Mouse (Mus musculus) stomach, embryonic 16.5 days (tissue): ENCODE measurements around the gene Coro2a. TPM values are rescaled to one million over a fixed set of nuclear protein-coding genes. Genes with fewer than 3 reads are reported as not detected.
A peak's percentile ranks its signal among the peaks of the same experiment; 100 is the strongest.

Source experiments
- ATAC-seq: fragments of 200-750 bp; cut with Nextera tagmentation; 2 replicates; pipeline ENCODE4 v1.8.0; 2017; ENCODE audit warnings: moderate number of reproducible peaks, moderate TSS enrichment; ENCODE audit not compliant: insufficient read depth, low FRiP score
- H3K27ac ChIP-seq: fragments of 300-500 bp; sonication (generic); 2 replicates; pipeline ENCODE4 v1.5.1; 2014; ENCODE audit warnings: low read length
- H3K27me3 ChIP-seq: fragments of 300-500 bp; sonication (generic); 2 replicates; pipeline ENCODE4 v1.6.1; 2014; ENCODE audit warnings: low read length, control low read depth, mixed read lengths; ENCODE audit not compliant: control insufficient read depth, insufficient read depth
- H3K36me3 ChIP-seq: fragments of 300-500 bp; sonication (generic); 2 replicates; pipeline ENCODE4 v1.6.1; 2014; ENCODE audit warnings: low read length; ENCODE audit not compliant: control insufficient read depth, insufficient read depth
- H3K4me1 ChIP-seq: fragments of 300-500 bp; sonication (generic); 2 replicates; pipeline ENCODE4 v1.6.1; 2014; ENCODE audit warnings: low read length, control low read depth, mixed read lengths; ENCODE audit not compliant: control insufficient read depth, insufficient read depth
- H3K4me2 ChIP-seq: fragments of 300-500 bp; sonication (generic); 2 replicates; pipeline ENCODE4 v1.6.1; 2014; ENCODE audit warnings: low read depth, low read length, mixed read lengths
- H3K4me3 ChIP-seq: fragments of 300-500 bp; sonication (generic); replicated peaks from 2 replicates; pipeline ENCODE4 v1.5.1; 2014; ENCODE audit warnings: mild to moderate bottlenecking, low read length
- H3K9ac ChIP-seq: fragments of 300-500 bp; sonication (generic); 2 replicates; pipeline ENCODE4 v1.6.1; 2014; ENCODE audit warnings: low read length
- H3K9me3 ChIP-seq: fragments of 300-500 bp; sonication (generic); replicated peaks from 2 replicates; pipeline ENCODE4 v1.6.1; 2016; ENCODE audit warnings: low read length, control low read depth; ENCODE audit not compliant: control insufficient read depth
- WGBS: fragments of 180-500 bp; shearing (Covaris S2); extraction: QIAGEN DNeasy Blood & Tissue Kit; methylation state at CpG from one replicate; pipeline ENCODE4 v1.1.7; 2014; 5-methylcytosine and 5-hydroxymethylcytosine counted together
- polyA plus RNA-seq: library from polyadenylated mRNA; unstranded; fragments of >200 nt; fragmentation: Nextera tagmentation; extraction: Ambion mirVana; gene quantifications from 2 replicates; pipeline ENCODE4 v1.2.1, GENCODE M21; 2015

The Coro2a gene
- polyA plus RNA-seq, 1 experiment from 2014 or later, result 26.4 TPM

- H3K36me3 ChIP-seq, result no peaks in the 10 kb centered on the region
- WGBS, result 95% methylated on average over 14 of the region's 14 CpGs
- no peak overlapping the region for H3K4me3 ChIP-seq
- no peak overlapping the region for H3K27ac ChIP-seq
- H3K4me2 ChIP-seq, result no peak overlapping the region
- H3K4me1 ChIP-seq, result peaks cover 5% of the 10 kb centered on the region; the same call in 1 of the 2 replicates
- no peaks in the 10 kb centered on the region for H3K9me3 ChIP-seq
- ATAC-seq, result no peak
- no peak overlapping the region for H3K9ac ChIP-seq
- no peaks in the 10 kb centered on the region for H3K27me3 ChIP-seq
Observed at GRCm38 (mm10) chr4:46562841-46563240, 39.2 kb downstream of the Coro2a start.

DNA sequence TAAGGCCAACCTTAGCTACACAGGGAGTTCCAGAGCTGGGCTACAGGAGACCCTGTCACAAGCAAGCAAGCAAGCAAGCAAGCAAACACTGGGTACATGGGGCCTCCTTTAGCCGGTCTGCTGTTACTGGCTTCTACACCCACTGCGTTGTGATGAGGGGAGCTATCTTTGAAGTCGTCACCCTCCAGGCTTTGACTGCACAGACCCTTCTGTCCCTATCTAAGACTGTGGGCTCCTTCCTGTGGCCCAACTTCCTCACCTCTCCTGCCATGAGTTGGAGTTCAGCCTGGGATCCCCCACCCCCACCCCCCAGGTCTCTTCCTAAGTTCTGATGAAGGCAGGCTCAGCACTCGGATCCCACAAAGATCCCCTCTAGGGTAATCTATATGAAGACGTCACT, 40.0 kb downstream of the Coro2a start:
- Histone ChIP-seq H3K27ac (no peak overlapping the region), H3K4me3 (no peak overlapping the region), H3K9ac (no peak overlapping the region), H3K36me3 (no peaks in the 10 kb centered on the region), H3K4me1 (peaks cover 5% of the 10 kb centered on the region; the same call in 1 of the 2 replicates), H3K27me3 (no peaks in the 10 kb centered on the region), H3K9me3 (no peaks in the 10 kb centered on the region), H3K4me2 (no peak overlapping the region)
- WGBS, result 72% methylated on average over 5 of the region's 5 CpGs
- ATAC-seq, result no peak

GRCm38 (mm10) chr4:46560069-46560705, 41.8 kb downstream of the Coro2a start:
- peak; percentile 27; the same call in 1 of the 2 replicates for ATAC-seq
- H3K27me3 ChIP-seq, result no peaks in the 10 kb centered on the region
- peaks cover 5% of the 10 kb centered on the region; the same call in 1 of the 2 replicates for H3K4me1 ChIP-seq
- H3K9me3 ChIP-seq, result no peaks in the 10 kb centered on the region
- H3K4me3 ChIP-seq, result no peak overlapping the region
- no peaks in the 10 kb centered on the region for H3K36me3 ChIP-seq
- 66% methylated on average over 14 of the region's 14 CpGs for WGBS
- no peak overlapping the region for H3K4me2 ChIP-seq
- peak overlapping the region; percentile 81 for H3K27ac ChIP-seq
- H3K9ac ChIP-seq, result 0 out of 2 replicates have a peak overlapping the region, but pooled peaks have one; percentile 15

DNA sequence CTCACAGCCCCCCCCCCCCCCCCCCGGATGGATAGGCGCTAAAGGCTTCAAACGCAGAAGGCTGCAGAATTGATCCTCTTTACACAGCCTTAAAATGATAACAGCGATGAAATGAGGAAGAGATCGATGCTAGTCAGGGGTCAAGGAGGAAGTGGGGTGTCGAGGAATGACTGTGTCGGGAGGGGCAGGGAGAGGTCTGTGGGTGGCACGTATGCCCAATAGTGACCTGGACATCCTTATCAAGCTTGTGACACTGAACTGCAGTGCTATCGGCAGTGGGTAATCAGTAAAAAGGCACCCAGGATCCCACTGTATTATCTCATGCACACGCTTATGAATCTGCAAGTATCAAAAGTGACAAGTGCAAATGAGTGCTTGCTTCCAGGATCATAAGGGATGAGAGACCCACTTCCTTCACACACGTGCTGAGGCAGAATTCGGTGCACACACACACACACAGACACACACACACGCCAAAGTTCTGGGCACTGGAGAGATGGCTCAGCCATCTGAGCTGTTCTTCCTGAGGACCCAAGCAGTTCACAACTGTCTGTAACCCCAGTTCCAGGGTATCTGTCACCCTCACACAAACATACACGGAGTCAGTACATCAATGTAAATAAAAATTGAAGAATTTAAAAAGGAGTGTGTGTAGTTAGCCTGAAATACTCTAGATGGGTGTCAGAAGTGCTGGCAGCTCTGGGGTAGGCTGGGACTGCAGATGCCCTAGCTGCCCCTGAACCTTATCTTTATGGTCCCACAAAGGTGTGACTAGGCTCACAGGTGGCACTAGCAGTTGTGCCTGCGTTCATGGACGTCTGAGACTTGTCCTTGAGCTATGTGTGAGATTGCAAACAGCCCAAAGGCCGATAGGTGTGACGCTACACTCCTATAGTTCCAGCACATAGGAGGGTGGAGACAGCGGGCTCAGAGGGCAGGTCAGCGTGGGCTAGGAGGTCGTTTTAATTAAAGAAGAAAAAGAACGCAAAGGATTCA, 43.0 kb downstream of the Coro2a start:
- Histone ChIP-seq H3K27ac (peak overlapping the region; percentile 25; the same call in 1 of the 2 replicates), H3K27me3 (no peaks in the 10 kb centered on the region), H3K9me3 (no peaks in the 10 kb centered on the region), H3K9ac (no peak overlapping the region), H3K4me1 (peaks cover 4% of the 10 kb centered on the region), H3K36me3 (no peaks in the 10 kb centered on the region), H3K4me2 (no peak overlapping the region), H3K4me3 (no peak overlapping the region)
- WGBS, result 55% methylated on average over 21 of the region's 22 CpGs
- ATAC-seq, result peak; percentile 26; the same call in 1 of the 2 replicates

DNA sequence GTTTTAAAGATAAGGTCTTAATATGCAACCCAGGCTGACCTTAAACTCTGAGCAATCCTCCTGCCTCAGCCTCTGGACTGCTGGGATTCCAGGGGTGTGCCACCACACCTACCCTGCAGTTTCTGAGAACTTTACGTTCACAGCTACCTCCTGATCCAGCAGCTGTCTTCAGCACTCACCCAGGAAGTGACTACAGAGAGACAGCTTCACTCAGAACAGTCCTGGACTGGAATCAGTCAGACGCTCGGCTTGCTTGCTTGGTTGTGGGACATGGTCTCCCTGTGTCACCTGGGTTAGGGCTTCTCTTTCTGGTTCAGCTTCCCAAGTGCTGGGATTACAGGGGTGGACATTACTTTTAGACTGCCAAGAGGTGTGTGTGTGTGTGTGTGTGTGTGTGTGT, 45.1 kb downstream of the Coro2a start:
- WGBS, result 84% methylated on average over 3 of the region's 3 CpGs
- Histone ChIP-seq H3K9me3 (no peaks in the 10 kb centered on the region), H3K27ac (no peak overlapping the region), H3K4me3 (no peak overlapping the region), H3K27me3 (no peaks in the 10 kb centered on the region), H3K4me1 (peaks cover 10% of the 10 kb centered on the region), H3K4me2 (no peak overlapping the region), H3K36me3 (no peaks in the 10 kb centered on the region), H3K9ac (no peak overlapping the region)
- no peak for ATAC-seq

DNA sequence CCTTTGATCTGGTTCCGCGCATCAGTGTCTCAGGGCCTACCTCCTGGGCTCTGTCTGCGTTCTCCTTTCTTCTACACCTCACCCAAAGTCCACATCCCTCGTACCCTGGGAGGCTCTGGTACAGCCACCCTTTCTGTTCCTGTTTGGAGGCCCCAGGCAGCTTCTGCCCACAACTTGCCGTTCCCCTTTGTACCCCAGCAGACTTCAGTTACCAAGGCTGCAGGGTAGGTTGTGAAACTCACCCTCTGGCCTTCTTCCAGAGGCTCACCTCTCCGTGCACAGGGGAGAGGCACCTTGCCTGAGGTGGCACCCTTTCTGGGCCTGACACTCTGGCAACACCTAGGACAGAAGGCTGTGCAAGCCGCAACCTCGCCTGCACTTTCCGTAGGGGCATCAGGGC, 46.2 kb downstream of the Coro2a start:
- no peak overlapping the region for H3K9ac ChIP-seq
- WGBS, result 83% methylated on average over 9 of the region's 9 CpGs
- peak overlapping the region; percentile 87 for H3K27ac ChIP-seq

GRCm38 (mm10) chr4:46554295-46555069, 47.5 kb downstream of the Coro2a start:
- H3K4me2 ChIP-seq, result no peak overlapping the region
- WGBS, result 77% methylated on average over 10 of the region's 10 CpGs

More for the DNA sequence above, 46.2 kb downstream of the Coro2a start:
- Histone ChIP-seq H3K4me3 (no peak overlapping the region), H3K4me1 (peaks cover 10% of the 10 kb centered on the region), H3K9me3 (no peaks in the 10 kb centered on the region), H3K4me2 (no peak overlapping the region), H3K36me3 (no peaks in the 10 kb centered on the region), H3K27me3 (no peaks in the 10 kb centered on the region)
- peak; percentile 50; the same call in 1 of the 2 replicates for ATAC-seq

DNA sequence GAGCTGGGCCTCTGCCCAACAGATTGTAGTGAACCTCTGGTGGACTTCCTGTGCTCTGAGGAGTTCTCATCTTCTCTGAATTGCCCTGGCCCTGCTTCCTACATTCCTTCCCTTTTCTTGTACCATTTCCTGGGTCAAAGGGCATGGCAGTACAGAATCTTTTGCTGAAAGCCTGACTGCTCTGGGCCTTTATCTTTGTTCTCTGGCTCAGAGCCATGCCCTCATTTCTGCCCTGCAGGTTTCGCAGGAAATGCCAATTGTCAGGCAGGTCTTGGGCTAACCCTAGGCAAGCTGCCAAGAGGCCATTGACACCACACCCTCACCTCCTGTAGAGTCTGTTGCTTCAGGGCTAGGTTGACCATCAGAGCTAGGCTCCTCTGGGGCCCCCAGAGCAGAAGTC, 48.1 kb downstream of the Coro2a start:
- Histone ChIP-seq H3K4me3 (no peak overlapping the region), H3K27me3 (no peaks in the 10 kb centered on the region), H3K36me3 (no peaks in the 10 kb centered on the region), H3K4me2 (no peak overlapping the region), H3K27ac (peak overlapping the region; percentile 87), H3K9ac (no peak overlapping the region), H3K9me3 (no peaks in the 10 kb centered on the region), H3K4me1 (peaks cover 7% of the 10 kb centered on the region; the same call in 1 of the 2 replicates)
- 41% methylated on average over 1 of the region's 1 CpGs for WGBS
- peak; percentile 71 for ATAC-seq

More at GRCm38 (mm10) chr4:46554295-46555069, 47.5 kb downstream of the Coro2a start:
- no peaks in the 10 kb centered on the region for H3K36me3 ChIP-seq
- H3K27ac ChIP-seq, result peak overlapping the region; percentile 87
- peaks cover 7% of the 10 kb centered on the region; the same call in 1 of the 2 replicates for H3K4me1 ChIP-seq
- no peaks in the 10 kb centered on the region for H3K9me3 ChIP-seq
- H3K9ac ChIP-seq, result no peak overlapping the region; the same call in 1 of the 2 replicates
- no peaks in the 10 kb centered on the region for H3K27me3 ChIP-seq
- no peak for ATAC-seq
- no peak overlapping the region for H3K4me3 ChIP-seq
